Mouse (Mus musculus) intestine, postnatal 0 days (tissue): ENCODE measurements around the gene Cebpa. TPM values are rescaled to one million over a fixed set of nuclear protein-coding genes. Genes with fewer than 3 reads are reported as not detected.

ENCODE experiments used
- ATAC-seq: fragments of 200-750 bp; cut with Nextera tagmentation; 2 replicates; pipeline ENCODE4 v1.8.0; 2017; ENCODE audit warnings: mild to moderate bottlenecking, moderate TSS enrichment, moderate library complexity
- H3K27ac ChIP-seq: fragments of 300-500 bp; sonication (generic); 2 replicates; pipeline ENCODE4 v1.5.1; 2014; ENCODE audit warnings: mild to moderate bottlenecking, low read depth, low read length, moderate library complexity
- H3K27me3 ChIP-seq: fragments of 300-500 bp; sonication (generic); replicated peaks from 2 replicates; pipeline ENCODE4 v1.6.1; 2014; ENCODE audit warnings: low read length, mixed read lengths; ENCODE audit not compliant: control insufficient read depth, insufficient read depth
- H3K36me3 ChIP-seq: fragments of 300-500 bp; sonication (generic); 2 replicates; pipeline ENCODE4 v1.6.1; 2014; ENCODE audit warnings: mild to moderate bottlenecking, moderate library complexity; ENCODE audit not compliant: control insufficient read depth, insufficient read depth
- H3K4me1 ChIP-seq: fragments of 300-500 bp; sonication (generic); replicated peaks from 2 replicates; pipeline ENCODE4 v1.6.1; 2014; ENCODE audit warnings: antibody characterized with exemption, low read length, mixed read lengths; ENCODE audit not compliant: control insufficient read depth, insufficient read depth
- H3K4me2 ChIP-seq: fragments of 300-500 bp; sonication (generic); replicated peaks from 2 replicates; pipeline ENCODE4 v1.6.1; 2014; ENCODE audit warnings: low read depth, mild to moderate bottlenecking, moderate library complexity
- H3K4me3 ChIP-seq: fragments of 300-500 bp; sonication (generic); 2 replicates; pipeline ENCODE4 v1.5.1; 2014; ENCODE audit warnings: low read depth, low read length
- H3K9ac ChIP-seq: fragments of 300-500 bp; sonication (generic); 2 replicates; pipeline ENCODE4 v1.6.1; 2014; ENCODE audit warnings: mild to moderate bottlenecking, low read depth, low read length
- H3K9me3 ChIP-seq: fragments of 300-500 bp; sonication (generic); 2 replicates; pipeline ENCODE4 v1.6.1; 2016; ENCODE audit warnings: mixed run types; ENCODE audit not compliant: control insufficient read depth
- CTCF ChIP-seq: sonication (generic); IDR thresholded peaks from 2 replicates; pipeline ENCODE4 v1.5.1; 2016; ENCODE audit warnings: low read depth, mild to moderate bottlenecking, control low read depth, antibody characterized with exemption, moderate library complexity
- WGBS: fragments of 180-500 bp; shearing (Covaris S2); extraction: QIAGEN DNeasy Blood & Tissue Kit; methylation state at CpG from one replicate; pipeline ENCODE4 v1.1.7; 2014; 5-methylcytosine and 5-hydroxymethylcytosine counted together
- polyA plus RNA-seq: library from polyadenylated mRNA; unstranded; fragments of >200 nt; fragmentation: Nextera tagmentation; extraction: Ambion mirVana; gene quantifications from 2 replicates; pipeline ENCODE4 v1.2.1, GENCODE M21; 2015

Cebpa gene
- polyA plus RNA-seq, 1 experiment from 2014 or later = 25.1 TPM

- TF ChIP-seq CTCF = no peak
- no peak overlapping the region for H3K4me3 ChIP-seq
- ATAC-seq = no peak
- H3K9ac ChIP-seq = no peak overlapping the region
- no peaks in the 10 kb centered on the region for H3K36me3 ChIP-seq
- no peaks in the 10 kb centered on the region for H3K27me3 ChIP-seq
- no peak overlapping the region for H3K4me2 ChIP-seq
- 53% methylated on average over 9 of the region's 9 CpGs for WGBS
- no peaks in the 10 kb centered on the region for H3K9me3 ChIP-seq
- no peaks in the 10 kb centered on the region for H3K4me1 ChIP-seq
- no peak overlapping the region for H3K27ac ChIP-seq
These were observed 26.0 kb downstream of the Cebpa start for GRCm38 (mm10) chr7:35145068-35145467.

DNA sequence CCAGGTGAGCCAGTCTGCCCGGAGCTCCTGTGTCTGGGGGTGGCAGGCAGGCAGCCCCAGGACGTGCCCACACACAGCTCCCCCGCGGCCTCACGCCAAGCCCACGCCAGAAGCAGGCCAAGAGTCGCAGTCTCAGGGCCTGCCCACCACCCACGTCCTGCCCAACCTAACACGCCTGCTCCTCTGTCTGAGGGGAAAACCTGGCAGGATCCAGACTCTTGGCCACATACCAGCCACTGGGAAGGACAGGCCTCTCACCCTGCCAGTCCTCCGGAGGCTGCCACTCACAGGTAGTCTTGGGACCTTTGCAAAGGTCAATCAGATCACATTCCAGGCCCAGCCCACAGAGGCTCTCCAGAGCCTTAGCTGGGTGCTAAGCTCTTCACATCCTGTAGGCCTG, 27.2 kb downstream of the Cebpa start:
- Histone ChIP-seq H3K9me3 (no peaks in the 10 kb centered on the region), H3K9ac (no peak overlapping the region), H3K36me3 (no peaks in the 10 kb centered on the region), H3K4me1 (no peaks in the 10 kb centered on the region), H3K4me2 (no peak overlapping the region), H3K27ac (no peak overlapping the region), H3K4me3 (no peak overlapping the region), H3K27me3 (no peaks in the 10 kb centered on the region)
- no peak for ATAC-seq
- TF ChIP-seq CTCF = no peak
- 87% methylated on average over 10 of the region's 10 CpGs for WGBS

- H3K9ac ChIP-seq = no peak overlapping the region
- H3K36me3 ChIP-seq = no peaks in the 10 kb centered on the region
- H3K27ac ChIP-seq = no peak overlapping the region
- H3K27me3 ChIP-seq = no peaks in the 10 kb centered on the region
- ATAC-seq = no peak
- no peaks in the 10 kb centered on the region for H3K9me3 ChIP-seq
- TF ChIP-seq CTCF = no peak
- H3K4me2 ChIP-seq = no peak overlapping the region
- no peak overlapping the region for H3K4me3 ChIP-seq
- no peaks in the 10 kb centered on the region for H3K4me1 ChIP-seq
- 28% methylated on average over 15 of the region's 15 CpGs for WGBS
These were observed 30.7 kb downstream of the Cebpa start for GRCm38 (mm10) chr7:35149616-35150433.

DNA sequence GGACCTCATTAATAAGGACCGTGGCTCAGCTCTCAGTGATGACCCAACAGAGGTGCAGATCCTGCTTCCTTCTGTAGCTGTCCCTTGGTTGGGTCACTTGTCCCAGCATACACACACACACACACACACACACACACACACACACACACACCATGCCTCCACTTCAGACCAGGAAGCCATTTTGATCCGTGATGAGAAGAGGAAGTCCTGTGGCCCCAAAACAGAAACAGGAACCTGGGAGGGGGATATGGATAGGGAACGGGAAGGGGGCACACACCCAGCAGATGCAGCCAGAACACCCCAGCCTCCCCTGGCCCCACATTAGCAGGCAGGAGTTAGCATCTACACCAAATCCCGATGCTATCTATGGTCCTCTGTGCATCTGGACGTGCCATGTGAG, 31.8 kb downstream of the Cebpa start:
- Histone ChIP-seq H3K9me3 (no peaks in the 10 kb centered on the region), H3K4me3 (no peak overlapping the region), H3K4me1 (no peaks in the 10 kb centered on the region), H3K27me3 (no peaks in the 10 kb centered on the region), H3K36me3 (no peaks in the 10 kb centered on the region), H3K4me2 (no peak overlapping the region), H3K27ac (no peak overlapping the region), H3K9ac (no peak overlapping the region)
- no peak for ATAC-seq
- TF ChIP-seq CTCF = no peak
- 78% methylated on average over 5 of the region's 5 CpGs for WGBS

- Histone ChIP-seq H3K9ac (no peak overlapping the region), H3K27ac (no peak overlapping the region), H3K36me3 (no peaks in the 10 kb centered on the region), H3K4me1 (no peaks in the 10 kb centered on the region), H3K9me3 (no peaks in the 10 kb centered on the region), H3K4me2 (no peak overlapping the region), H3K4me3 (no peak overlapping the region), H3K27me3 (no peaks in the 10 kb centered on the region)
- no peak for TF ChIP-seq CTCF
- no peak for ATAC-seq
- 56% methylated on average over 12 of the region's 12 CpGs for WGBS
These were observed 35.4 kb downstream of the Cebpa start for GRCm38 (mm10) chr7:35154449-35154848.

- 67% methylated on average over 16 of the region's 16 CpGs for WGBS
- H3K27me3 ChIP-seq = no peaks in the 10 kb centered on the region
- no peaks in the 10 kb centered on the region for H3K4me1 ChIP-seq
- TF ChIP-seq CTCF = no peak
- no peaks in the 10 kb centered on the region for H3K9me3 ChIP-seq
- H3K9ac ChIP-seq = no peak overlapping the region
- no peak overlapping the region for H3K4me3 ChIP-seq
- peak; percentile 16; the same call in 1 of the 2 replicates for ATAC-seq
- H3K4me2 ChIP-seq = no peak overlapping the region
- no peaks in the 10 kb centered on the region for H3K36me3 ChIP-seq
- no peak overlapping the region for H3K27ac ChIP-seq
These were observed 37.7 kb downstream of the Cebpa start for GRCm38 (mm10) chr7:35156561-35157477.
